22 mouse cellular contexts compared by ENCODE assay signal in the genomic region with DNA sequence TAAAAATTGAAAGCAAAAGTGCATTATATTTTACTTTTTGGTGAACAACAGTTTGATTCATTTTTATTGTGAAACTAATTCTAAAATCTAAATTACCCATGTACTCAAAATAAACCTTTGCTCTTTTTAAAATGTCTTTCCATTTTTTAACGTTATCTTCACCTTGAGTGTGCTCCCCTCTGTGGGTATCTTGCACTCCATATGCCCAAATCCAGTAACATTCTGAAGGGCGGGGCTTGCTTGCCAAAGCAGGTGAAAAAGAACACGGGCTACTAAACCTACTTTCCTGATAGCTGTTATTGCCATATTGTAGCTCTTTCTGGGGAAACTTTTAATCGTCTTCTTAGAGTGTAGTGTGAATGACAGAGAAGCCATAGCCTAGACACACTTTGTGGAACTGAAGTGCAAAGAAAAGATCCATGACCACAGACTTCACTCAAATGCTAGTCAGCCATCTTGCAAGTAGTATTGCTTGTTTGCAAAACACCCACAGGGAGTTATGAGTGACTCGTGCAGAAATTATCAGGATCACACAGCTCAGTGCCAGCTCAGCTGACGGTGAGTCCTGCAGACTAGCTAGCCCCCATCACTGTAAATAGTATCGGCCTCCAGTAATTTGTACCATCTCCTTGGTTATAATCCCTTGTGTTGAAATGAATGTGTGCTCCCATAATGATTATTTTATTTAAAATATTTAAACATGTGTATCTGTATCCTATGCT.
A peak's percentile ranks its signal among the peaks of the same experiment; 100 is the strongest.
DNase-seq lines count a peak whose midpoint lies in the region; ATAC-seq and TF ChIP-seq lines count a peak whose summit lies in the region.
"Had no signal": no experiment of that assay in that cellular context is flagged by ENCODE, and none has a peak within 500 bp of the region (broad histone marks: within the 10 kb centered on the region; RNA-seq: fewer than 3 reads in every experiment).

No protein-coding gene starts in this region.

- H3K9me3 ChIP-seq in CH12.LX (replicated peaks; ENCODE audit: low read length): no peaks in the 10 kb centered on the region
- H3K9me3 ChIP-seq in liver, embryonic 11.5 days (ENCODE audit: control insufficient read depth, low read length): no peaks in the 10 kb centered on the region
- no peaks in the 10 kb centered on the region for H3K9me3 ChIP-seq in liver, postnatal 0 days (ENCODE audit: low read length)
- H3K9me3 ChIP-seq: heart, embryonic 12.5 days; hindbrain, embryonic 10.5 days; intestine, embryonic 15.5 days; limb, embryonic 12.5 days had no signal

- H3K36me3 ChIP-seq in CH12.LX (replicated peaks in 1 of 2; ENCODE audit: control insufficient read depth in 1 of 2, insufficient read depth in 1 of 2, low read length in 1 of 2): no peaks in the 10 kb centered on the region
- H3K36me3 ChIP-seq in liver, embryonic 11.5 days (ENCODE audit: control insufficient read depth, insufficient read depth, low read length): no peaks in the 10 kb centered on the region
- H3K36me3 ChIP-seq in liver, postnatal 0 days (replicated peaks; ENCODE audit: insufficient read depth, low read length): no peaks in the 10 kb centered on the region
- H3K36me3 ChIP-seq: heart, embryonic 12.5 days; hindbrain, embryonic 10.5 days; intestine, embryonic 15.5 days; limb, embryonic 12.5 days had no signal

- no peak overlapping the region for H3K4me3 ChIP-seq in CH12.LX (replicated peaks in 1 of 3; ENCODE audit: low read depth in 2 of 3, low read length in 2 of 3, poor library complexity in 1 of 3)
- H3K4me3 ChIP-seq in liver, embryonic 11.5 days (ENCODE audit: low read depth, low read length): no peak overlapping the region
- no peak overlapping the region for H3K4me3 ChIP-seq in liver, postnatal 0 days (ENCODE audit: low read depth, low read length)
- no peak overlapping the region for H3K4me3 ChIP-seq in lung, adult 2 months (replicated peaks; ENCODE audit: extremely low read depth, low read depth, low read length)
- H3K4me3 ChIP-seq: heart, embryonic 12.5 days; hindbrain, embryonic 10.5 days; intestine, embryonic 15.5 days; layer of hippocampus, adult 2 months; limb, embryonic 12.5 days had no signal

- no peaks in the 10 kb centered on the region for H3K27me3 ChIP-seq in CH12.LX (replicated peaks)
- no peaks in the 10 kb centered on the region for H3K27me3 ChIP-seq in liver, embryonic 11.5 days (replicated peaks; ENCODE audit: control insufficient read depth, insufficient read depth, low read length)
- H3K27me3 ChIP-seq in liver, postnatal 0 days (ENCODE audit: insufficient read depth, low read length): no peaks in the 10 kb centered on the region
- H3K27me3 ChIP-seq: heart, embryonic 12.5 days; intestine, embryonic 15.5 days; limb, embryonic 12.5 days had no signal

- TF ChIP-seq EP300 in CH12.LX (IDR thresholded peaks at IDR 0.05; ENCODE audit: low read length): no peak
- no peak for TF ChIP-seq EP300 in liver, postnatal 0 days (IDR thresholded peaks at IDR 0.05; ENCODE audit: low read depth)

- no peak for TF ChIP-seq CTCF in CH12.LX (conservative IDR thresholded peaks at IDR 0.05 in 1 of 2, IDR thresholded peaks at IDR 0.05 in 1 of 2; ENCODE audit: low read depth in 2 of 2, low read length in 2 of 2)
- TF ChIP-seq CTCF in liver, postnatal 0 days (IDR thresholded peaks at IDR 0.05; ENCODE audit: low read depth): no peak
- no peak for TF ChIP-seq CTCF in lung, adult 2 months (IDR thresholded peaks at IDR 0.05; ENCODE audit: insufficient read depth, low read length)

- TF ChIP-seq POLR2A in CH12.LX (IDR thresholded peaks at IDR 0.05; ENCODE audit: low read depth, low read length): no peak
- TF ChIP-seq POLR2A in lung, adult 2 months (IDR thresholded peaks at IDR 0.05; ENCODE audit: borderline replicate concordance, extremely low read depth, low read depth, low read length): no peak

- H3K9ac ChIP-seq in CH12.LX (ENCODE audit: insufficient read depth, low read depth): no peak overlapping the region
- no peak overlapping the region for H3K9ac ChIP-seq in liver, embryonic 11.5 days (ENCODE audit: low read depth, low read length)
- H3K9ac ChIP-seq in liver, postnatal 0 days (replicated peaks): no peak overlapping the region
- H3K9ac ChIP-seq: heart, embryonic 12.5 days; intestine, embryonic 15.5 days; limb, embryonic 12.5 days; lung, embryonic 14.5 days had no signal

- TF ChIP-seq RAD21 in CH12.LX (IDR thresholded peaks at IDR 0.05; ENCODE audit: low read depth, low read length): no peak

- dilution Hi-C loops in CH12.LX (cut with MboI; ENCODE audit: extremely low pct_ligation_motif_present, extremely low pct_unique_long_range_greater_than_20kb, low sequenced_read_pairs): no loop called here

- H3K79me2 ChIP-seq in CH12.LX (replicated peaks; ENCODE audit: control insufficient read depth, extremely low read depth, insufficient read depth, poor library complexity, severe bottlenecking): no peaks in the 10 kb centered on the region

- in situ Hi-C loops in CH12.LX (cut with MboI; ENCODE audit: low pct_ligation_motif_present, low pct_unique_long_range_greater_than_20kb, low sequenced_read_pairs): no loop called here

- H3K4me2 ChIP-seq in CH12.LX (ENCODE audit: insufficient read depth, low read depth, poor library complexity, severe bottlenecking): 0 out of 2 replicates have a peak overlapping the region, but pooled peaks have one; percentile 15
- H3K4me2 ChIP-seq in liver, embryonic 11.5 days: no peak overlapping the region
- H3K4me2 ChIP-seq in liver, postnatal 0 days (ENCODE audit: low read depth, low read length): no peak overlapping the region
- H3K4me2 ChIP-seq: heart, embryonic 12.5 days; intestine, embryonic 15.5 days; limb, embryonic 12.5 days; lung, embryonic 14.5 days had no signal

- no peaks in the 10 kb centered on the region for H3K4me1 ChIP-seq in CH12.LX (ENCODE audit: control insufficient read depth in 1 of 2, insufficient read depth in 2 of 2)
- H3K4me1 ChIP-seq in liver, embryonic 11.5 days (replicated peaks; ENCODE audit: control insufficient read depth, insufficient read depth, low read length): no peaks in the 10 kb centered on the region
- H3K4me1 ChIP-seq in liver, postnatal 0 days (ENCODE audit: insufficient read depth): no peaks in the 10 kb centered on the region
- H3K4me1 ChIP-seq in lung, adult 2 months (ENCODE audit: control insufficient read depth, insufficient read depth, low read length): no peaks in the 10 kb centered on the region
- H3K4me1 ChIP-seq: hindbrain, embryonic 10.5 days; intestine, embryonic 15.5 days; limb, embryonic 12.5 days had no signal

- ATAC-seq in liver, embryonic 11.5 days (replicated peaks; ENCODE audit: low FRiP score): peak; percentile 77
- ATAC-seq in liver, postnatal 0 days: 0 out of 2 replicates have a peak, but pooled peaks have one; percentile 40
- ATAC-seq: hindbrain, embryonic 16.5 days; intestine, embryonic 15.5 days had no signal

- intact Hi-C loops in left cerebral cortex, postnatal 4 days (cut with DNase I): no loop called here
- intact Hi-C loops in left cerebral cortex, postnatal 36 days (cut with DNase I): no loop called here

- DNase-seq in left cerebral cortex, postnatal 4 days: peak; percentile 5
- DNase-seq in left cerebral cortex, postnatal 36 days (ENCODE audit: low spot score in 2 of 2): no peak
- DNase-seq in CH12.LX (ENCODE audit: extremely low read depth): no peak
- no peak for DNase-seq in liver, embryonic 11.5 days (ENCODE audit: low spot score)
- DNase-seq in liver, postnatal 0 days: no peak
- DNase-seq in lung, adult 2 months: no peak
- DNase-seq in thymus, postnatal 14 days: no peak
- DNase-seq: adrenal gland, postnatal 10 days; B cell, adult 2 months; cerebellum, adult 9-11 months; heart, postnatal 10 days; kidney, adult 9 months; kidney, postnatal 14 days; lung, embryonic 14.5 days; midbrain, embryonic 14.5 days; thymus, adult 18-20 months had no signal

- no peak overlapping the region for H3K27ac ChIP-seq in CH12.LX (ENCODE audit: insufficient read depth, low read depth)
- H3K27ac ChIP-seq in liver, embryonic 11.5 days (ENCODE audit: low read depth, low read length): no peak overlapping the region
- H3K27ac ChIP-seq in liver, postnatal 0 days (ENCODE audit: low read depth): no peak overlapping the region
- H3K27ac ChIP-seq: hindbrain, embryonic 10.5 days; intestine, embryonic 15.5 days; layer of hippocampus, adult 2 months; limb, embryonic 12.5 days had no signal

- WGBS in liver, embryonic 11.5 days: 61% methylated on average over 7 of the region's 7 CpGs
- 64% methylated on average over 7 of the region's 7 CpGs for whole genome bisulfite sequencing in liver, postnatal 0 days (ENCODE audit: insufficient replicate concordance)
- WGBS in lung, adult 2 months: 75% methylated on average over 7 of the region's 7 CpGs

TF ChIP-seq in CH12.LX, 34 proteins besides CTCF, POLR2A, EP300 and RAD21:
- TF ChIP-seq MXI1 (IDR thresholded peaks at IDR 0.05; ENCODE audit: low read depth, low read length) (no peak), MEF2A (IDR thresholded peaks at IDR 0.05; ENCODE audit: borderline replicate concordance, low read depth, low read length) (no peak), MYC (IDR thresholded peaks at IDR 0.05; ENCODE audit: low read depth, low read length) (no peak), NELFE (IDR thresholded peaks at IDR 0.05; ENCODE audit: low read depth, low read length) (no peak), SIN3A (IDR thresholded peaks at IDR 0.05; ENCODE audit: low read length) (no peak), NRF1 (IDR thresholded peaks at IDR 0.05; ENCODE audit: low read depth, low read length) (no peak), SMC3 (IDR thresholded peaks at IDR 0.05; ENCODE audit: low read depth, low read length) (no peak), ETS1 (conservative IDR thresholded peaks at IDR 0.05; ENCODE audit: low read depth, low read length) (no peak), MAX (IDR thresholded peaks at IDR 0.05; ENCODE audit: low read length) (no peak), MAZ (IDR thresholded peaks at IDR 0.05; ENCODE audit: low read depth, low read length) (no peak), POLR2AphosphoS2 (IDR thresholded peaks at IDR 0.05; ENCODE audit: low read depth, low read length) (no peak), ZC3H11A (IDR thresholded peaks at IDR 0.05; ENCODE audit: low read depth, low read length) (no peak), GABPA (IDR thresholded peaks at IDR 0.05; ENCODE audit: insufficient replicate concordance, low read depth, low read length) (no peak), JUN (IDR thresholded peaks at IDR 0.05; ENCODE audit: insufficient read depth, low read depth, low read length) (no peak)
